Comparison of ENCODE assay signal across 8 mouse cellular contexts in the genomic region with DNA sequence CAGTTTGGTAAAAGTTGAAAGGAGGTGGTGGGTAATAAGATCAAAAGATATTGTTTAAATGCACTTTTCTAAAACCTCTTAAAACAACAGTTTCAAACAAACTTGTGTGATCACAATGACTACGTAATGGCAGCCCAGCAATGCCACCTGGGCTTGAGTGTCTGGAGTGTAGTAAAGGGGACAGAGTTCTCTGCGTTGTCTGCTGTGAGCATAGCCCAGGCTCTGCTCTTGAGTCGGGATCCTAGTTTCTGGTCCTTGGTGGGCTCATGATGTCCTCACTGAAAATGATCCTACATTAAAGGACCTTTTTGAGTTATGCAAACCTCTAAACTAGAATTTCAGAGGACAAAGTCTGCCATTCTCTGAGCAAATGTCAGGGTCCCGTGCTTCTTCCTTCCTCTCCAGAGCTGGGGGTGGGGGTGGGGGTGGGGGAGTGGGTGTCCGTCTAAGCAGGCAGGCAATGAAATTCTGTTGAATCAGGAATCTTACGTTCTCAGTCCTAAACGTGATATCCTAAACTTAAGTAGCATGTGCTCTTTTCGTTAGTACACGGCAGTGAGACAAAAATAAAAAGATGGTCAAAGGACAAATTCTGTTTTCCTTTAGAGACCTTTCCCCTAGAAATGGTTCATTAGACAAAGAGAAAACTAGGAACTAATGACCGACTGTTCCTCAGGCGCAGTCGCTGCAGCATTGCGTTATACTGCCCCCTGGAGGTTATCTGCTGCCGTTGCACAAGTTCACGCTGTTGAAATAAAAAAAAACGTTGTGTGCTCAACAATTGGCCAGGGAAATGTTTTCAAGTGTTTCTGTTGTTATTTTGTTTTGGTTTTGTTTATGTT. TPM values are rescaled to one million over a fixed set of nuclear protein-coding genes. Genes with fewer than 3 reads are reported as not detected.
DNase-seq lines count a peak whose midpoint lies in the region; ATAC-seq and TF ChIP-seq lines count a peak whose summit lies in the region.

No protein-coding gene starts in this region.

- H3K4me2 ChIP-seq in forebrain, postnatal 0 days (ENCODE audit: low read depth) = peak overlapping the region; percentile 42
- peak overlapping the region; percentile 34 for H3K4me2 ChIP-seq in limb, embryonic 11.5 days (ENCODE audit: low read depth, severe bottlenecking)
- H3K4me2 ChIP-seq in midbrain, embryonic 11.5 days = peak overlapping the region; percentile 42
- peak overlapping the region; percentile 46 for H3K4me2 ChIP-seq in stomach, embryonic 15.5 days

- no peaks in the 10 kb centered on the region for H3K27me3 ChIP-seq in forebrain, postnatal 0 days (ENCODE audit: insufficient read depth, low read length)
- no peaks in the 10 kb centered on the region for H3K27me3 ChIP-seq in limb, embryonic 11.5 days (ENCODE audit: control insufficient read depth, insufficient read depth, low read length)
- H3K27me3 ChIP-seq in midbrain, embryonic 11.5 days (ENCODE audit: control insufficient read depth, insufficient read depth, low read length) = no peaks in the 10 kb centered on the region
- no peaks in the 10 kb centered on the region for H3K27me3 ChIP-seq in stomach, embryonic 15.5 days (replicated peaks)

- no peaks in the 10 kb centered on the region for H3K4me1 ChIP-seq in forebrain, postnatal 0 days (ENCODE audit: insufficient read depth)
- no peaks in the 10 kb centered on the region for H3K4me1 ChIP-seq in limb, embryonic 11.5 days (ENCODE audit: control insufficient read depth, insufficient read depth, low read length)
- H3K4me1 ChIP-seq in midbrain, embryonic 11.5 days (ENCODE audit: control insufficient read depth, insufficient read depth, low read length) = no peaks in the 10 kb centered on the region
- H3K4me1 ChIP-seq in stomach, embryonic 15.5 days = no peaks in the 10 kb centered on the region

- TF ChIP-seq CTCF in forebrain, postnatal 0 days (IDR thresholded peaks at IDR 0.05; ENCODE audit: low read depth) = peak; percentile 96

- H3K36me3 ChIP-seq in forebrain, postnatal 0 days (ENCODE audit: insufficient read depth) = no peaks in the 10 kb centered on the region
- no peaks in the 10 kb centered on the region for H3K36me3 ChIP-seq in limb, embryonic 11.5 days (ENCODE audit: control insufficient read depth, insufficient read depth, low read length)
- no peaks in the 10 kb centered on the region for H3K36me3 ChIP-seq in midbrain, embryonic 11.5 days (ENCODE audit: control insufficient read depth, insufficient read depth, low read length)
- no peaks in the 10 kb centered on the region for H3K36me3 ChIP-seq in stomach, embryonic 15.5 days

- peak; percentile 34 for DNase-seq in urinary bladder, postnatal 25 days (ENCODE audit: low spot score)
- no peak for DNase-seq in urinary bladder, adult 2 months (ENCODE audit: low spot score)
- DNase-seq in cerebellum, adult 18-20 months = peak; percentile 45 to 58
- peak; percentile 91 for DNase-seq in forebrain, postnatal 0 days
- DNase-seq in induced T-regulatory cell, adult 2 months (ENCODE audit: low read depth) = peak; percentile 66
- DNase-seq in limb, embryonic 11.5 days (ENCODE audit: low spot score) = peak; percentile 81
- DNase-seq in midbrain, embryonic 11.5 days (ENCODE audit: low spot score, missing footprints) = peak; percentile 96

- 6% methylated on average over 16 of the region's 16 CpGs for WGBS in forebrain, postnatal 0 days
- 9% methylated on average over 16 of the region's 16 CpGs for WGBS in limb, embryonic 11.5 days
- 7% methylated on average over 16 of the region's 16 CpGs for WGBS in midbrain, embryonic 11.5 days
- 9% methylated on average over 16 of the region's 16 CpGs for WGBS in stomach, embryonic 15.5 days

- H3K4me3 ChIP-seq in forebrain, postnatal 0 days (ENCODE audit: low read depth, low read length) = peak overlapping the region; percentile 11; the same call in 1 of the 2 replicates
- H3K4me3 ChIP-seq in limb, embryonic 11.5 days (ENCODE audit: low read depth, low read length) = no peak overlapping the region
- peak overlapping the region; percentile 26; the same call in 1 of the 2 replicates for H3K4me3 ChIP-seq in midbrain, embryonic 11.5 days (ENCODE audit: low read depth, low read length)
- no peak overlapping the region; the same call in 1 of the 2 replicates for H3K4me3 ChIP-seq in stomach, embryonic 15.5 days (replicated peaks)

- H3K27ac ChIP-seq in forebrain, postnatal 0 days (ENCODE audit: low read depth, low read length) = no peak overlapping the region
- no peak overlapping the region for H3K27ac ChIP-seq in limb, embryonic 11.5 days (replicated peaks; ENCODE audit: low read depth, low read length)
- H3K27ac ChIP-seq in midbrain, embryonic 11.5 days (ENCODE audit: low read depth, low read length) = no peak overlapping the region
- no peak overlapping the region for H3K27ac ChIP-seq in stomach, embryonic 15.5 days

- 0 out of 2 replicates have a peak overlapping the region, but pooled peaks have one; percentile 15 for H3K9ac ChIP-seq in forebrain, postnatal 0 days
- H3K9ac ChIP-seq in limb, embryonic 11.5 days (ENCODE audit: low read length) = peak overlapping the region; percentile 41; the same call in 1 of the 2 replicates
- H3K9ac ChIP-seq in midbrain, embryonic 11.5 days (ENCODE audit: low read length) = peak overlapping the region; percentile 17; the same call in 1 of the 2 replicates
- no peak overlapping the region for H3K9ac ChIP-seq in stomach, embryonic 15.5 days

- ATAC-seq in forebrain, postnatal 0 days = peak; percentile 85
- 0 out of 2 replicates have a peak, but pooled peaks have one; percentile 51 for ATAC-seq in limb, embryonic 11.5 days (ENCODE audit: insufficient number of reproducible peaks, low FRiP score, low TSS enrichment, low read depth)
- ATAC-seq in midbrain, embryonic 11.5 days (ENCODE audit: low FRiP score) = peak; percentile 88
- no peak for ATAC-seq in stomach, embryonic 15.5 days (ENCODE audit: insufficient read depth, low FRiP score, low read depth)

- no peaks in the 10 kb centered on the region for H3K9me3 ChIP-seq in forebrain, postnatal 0 days (ENCODE audit: low read length)
- no peaks in the 10 kb centered on the region for H3K9me3 ChIP-seq in limb, embryonic 11.5 days (ENCODE audit: control insufficient read depth, low read length)
- H3K9me3 ChIP-seq in midbrain, embryonic 11.5 days (ENCODE audit: control insufficient read depth, low read length) = no peaks in the 10 kb centered on the region
- H3K9me3 ChIP-seq in stomach, embryonic 15.5 days = no peaks in the 10 kb centered on the region

RNA-seq across cellular contexts. Expression of a gene that starts 24.5 kb away (rescaled TPM):
- 2.4 and 2.5 TPM in 2 replicates for polyA plus RNA-seq in urinary bladder, adult 2 months (2012; rRNA removed)
- total RNA-seq in forebrain, postnatal 0 days (2014; rRNA removed) = 89.2 and 104 TPM in 2 replicates
- 115 and 166 TPM in 2 replicates for polyA plus RNA-seq in forebrain, postnatal 0 days (2015; fragmentation: Nextera tagmentation; extraction: Ambion mirVana)
- polyA plus RNA-seq in limb, embryonic 11.5 days (2014; fragmentation: Nextera tagmentation; extraction: Ambion mirVana) = 10.0 and 10.4 TPM in 2 replicates
- polyA plus RNA-seq in midbrain, embryonic 11.5 days (2014; fragmentation: Nextera tagmentation; extraction: Ambion mirVana) = 13.9 and 14.4 TPM in 2 replicates
- polyA plus RNA-seq in stomach, embryonic 15.5 days (2015; fragmentation: Nextera tagmentation; extraction: Ambion mirVana) = 6.3 and 6.9 TPM in 2 replicates

Comparison
In these comparisons a context has a peak if more than half of its experiments do, and no peak if none do; other contexts are left out.
1. H3K4me3 ChIP-seq: peak in forebrain, postnatal 0 days (single experiment) and midbrain, embryonic 11.5 days (single experiment); none in limb, embryonic 11.5 days (single experiment) and stomach, embryonic 15.5 days (single experiment).
2. Peak in every context shown above with its lines, with median percentiles within 50 percentile points of each other: H3K4me2 ChIP-seq.